Mouse (Mus musculus): ENCODE data around the gene Ifne. TPM values are rescaled to one million over a fixed set of nuclear protein-coding genes. Genes with fewer than 3 reads are reported as not detected.

Ifne gene
- total and polyA plus RNA-seq, 3 experiments = not detected

DNA sequence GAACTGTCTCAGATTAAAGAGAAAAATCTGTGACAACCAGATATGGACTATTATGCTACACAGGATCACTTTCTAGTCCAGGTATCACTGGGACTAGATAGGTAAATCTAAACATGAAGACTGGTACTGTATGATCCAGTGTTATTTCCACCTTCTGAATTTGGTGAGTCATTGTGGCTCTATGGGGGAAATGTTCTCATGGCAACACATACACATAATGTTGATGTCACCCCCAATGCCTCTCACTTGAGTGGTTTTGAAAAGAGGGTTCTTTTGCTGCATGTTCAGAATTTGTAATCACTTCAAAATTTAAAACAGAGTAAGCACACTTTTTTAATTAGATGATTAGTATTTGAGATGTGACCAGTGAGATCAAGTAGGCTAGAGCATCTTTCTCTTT lies 8.2 kb upstream of the Ifne start:
- Histone ChIP-seq H3K4me2 (ENCODE audit: insufficient read depth, low read depth, poor library complexity, severe bottlenecking) (no peak overlapping the region), H3K4me1 (ENCODE audit: control insufficient read depth in 1 of 2, insufficient read depth in 2 of 2) (peaks cover 2% of the 10 kb centered on the region in 2 experiments; a peak in 1 of 4 replicates), H3K36me3 (replicated peaks in 1 of 2; ENCODE audit: control insufficient read depth in 1 of 2, insufficient read depth in 1 of 2, low read length in 1 of 2) (no peaks in the 10 kb centered on the region), H3K9me3 (replicated peaks; ENCODE audit: low read length) (no peaks in the 10 kb centered on the region), H3K4me3 (replicated peaks in 1 of 3; ENCODE audit: low read depth in 2 of 3, low read length in 2 of 3, poor library complexity in 1 of 3) (no peak overlapping the region), H3K9ac (ENCODE audit: insufficient read depth, low read depth) (no peak overlapping the region), H3K27ac (ENCODE audit: insufficient read depth, low read depth) (no peak overlapping the region), H3K79me2 (replicated peaks; ENCODE audit: control insufficient read depth, extremely low read depth, insufficient read depth, poor library complexity, severe bottlenecking) (no peaks in the 10 kb centered on the region), H3K27me3 (replicated peaks) (no peaks in the 10 kb centered on the region)
- in situ Hi-C loops (cut with MboI; ENCODE audit: low pct_ligation_motif_present, low pct_unique_long_range_greater_than_20kb, low sequenced_read_pairs) (loop anchor here (25.0 kb wide), 1 partner anchor 799 kb away; the partner anchor contains the start of gene Dmrta1), dilution Hi-C loops (cut with MboI; ENCODE audit: extremely low pct_ligation_motif_present, extremely low pct_unique_long_range_greater_than_20kb, low sequenced_read_pairs) (no loop called here)
- TF ChIP-seq UBTF (IDR thresholded peaks at IDR 0.05; ENCODE audit: low read depth, low read length) (no peak), RAD21 (IDR thresholded peaks at IDR 0.05; ENCODE audit: low read depth, low read length) (no peak), MAX (IDR thresholded peaks at IDR 0.05; ENCODE audit: low read length) (no peak), ZNF384 (IDR thresholded peaks at IDR 0.05; ENCODE audit: low read depth, low read length) (no peak), MEF2A (IDR thresholded peaks at IDR 0.05; ENCODE audit: borderline replicate concordance, low read depth, low read length) (no peak)
- no peak for DNase-seq (ENCODE audit: extremely low read depth)

DNA sequence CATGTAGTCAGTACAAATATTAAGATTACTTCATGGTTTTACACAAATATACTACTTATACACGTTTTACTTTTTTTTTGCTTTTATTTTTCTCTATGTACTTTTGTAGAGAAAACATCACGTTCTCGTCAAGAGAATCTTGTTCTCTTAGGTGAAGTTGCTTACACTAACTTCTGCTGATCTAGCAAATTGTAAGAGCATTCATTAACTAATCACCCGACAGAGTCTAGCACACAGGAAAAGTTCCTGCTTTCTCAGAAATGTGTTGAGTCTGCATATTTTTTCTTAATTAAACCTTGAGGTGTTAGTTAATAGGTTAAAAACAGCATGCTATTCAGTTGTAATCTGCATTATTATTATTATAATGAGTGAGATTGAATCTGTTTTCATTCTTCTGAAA lies 1.2 kb downstream of the Ifne start:
- no peak overlapping the region for H3K4me2 ChIP-seq (ENCODE audit: insufficient read depth, low read depth, poor library complexity, severe bottlenecking)
- no peaks in the 10 kb centered on the region for H3K79me2 ChIP-seq (replicated peaks; ENCODE audit: control insufficient read depth, extremely low read depth, insufficient read depth, poor library complexity, severe bottlenecking)
- dilution Hi-C loops (cut with MboI; ENCODE audit: extremely low pct_ligation_motif_present, extremely low pct_unique_long_range_greater_than_20kb, low sequenced_read_pairs) = no loop called here
- peaks cover 25 to 34% of the 10 kb centered on the region in 2 experiments for H3K4me1 ChIP-seq (ENCODE audit: control insufficient read depth in 1 of 2, insufficient read depth in 2 of 2)
- in situ Hi-C loops (cut with MboI; ENCODE audit: low pct_ligation_motif_present, low pct_unique_long_range_greater_than_20kb, low sequenced_read_pairs) = loop anchor here (25.0 kb wide), 1 partner anchor 809 kb away; the partner anchor contains the start of gene Dmrta1
- peaks cover 8% of the 10 kb centered on the region for H3K9me3 ChIP-seq (replicated peaks; ENCODE audit: low read length)
- DNase-seq (ENCODE audit: extremely low read depth) = no peak
- H3K4me3 ChIP-seq (replicated peaks in 1 of 3; ENCODE audit: low read depth in 2 of 3, low read length in 2 of 3, poor library complexity in 1 of 3) = no peak overlapping the region
- H3K9ac ChIP-seq (ENCODE audit: insufficient read depth, low read depth) = no peak overlapping the region
- H3K36me3 ChIP-seq (replicated peaks in 1 of 2; ENCODE audit: control insufficient read depth in 1 of 2, insufficient read depth in 1 of 2, low read length in 1 of 2) = no peaks in the 10 kb centered on the region
- H3K27me3 ChIP-seq (replicated peaks) = peaks cover 2% of the 10 kb centered on the region
- H3K27ac ChIP-seq (ENCODE audit: insufficient read depth, low read depth) = no peak overlapping the region
- TF ChIP-seq MAFK (IDR thresholded peaks at IDR 0.05; ENCODE audit: insufficient replicate concordance, low read length) (peak; percentile 63; the same call in 1 of the 2 replicates), MYC (IDR thresholded peaks at IDR 0.05; ENCODE audit: low read depth, low read length) (no peak)

DNA sequence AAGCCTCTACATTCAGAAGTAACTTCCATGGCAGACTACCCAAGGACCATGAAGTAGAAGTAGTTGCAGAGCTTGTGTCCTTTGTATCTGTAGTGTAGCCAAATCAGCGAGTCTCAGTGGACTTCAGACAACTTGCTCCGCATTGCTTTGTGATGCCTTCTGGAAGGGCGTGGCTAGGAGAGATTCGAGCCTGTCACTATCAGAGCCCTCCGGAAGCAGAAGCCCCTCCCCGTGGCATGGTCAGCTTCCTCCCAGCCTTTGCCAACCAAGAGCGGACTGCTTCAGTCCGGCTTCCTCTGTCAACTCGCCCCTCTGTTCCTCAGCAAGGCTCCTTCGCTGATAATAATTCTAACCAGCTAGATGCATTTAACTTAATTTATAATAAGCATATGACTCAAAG lies 1.8 kb downstream of the Ifne start:
- Histone ChIP-seq H3K4me1 (ENCODE audit: control insufficient read depth in 1 of 2, insufficient read depth in 2 of 2) (peaks cover 25 to 39% of the 10 kb centered on the region in 2 experiments), H3K27ac (ENCODE audit: insufficient read depth, low read depth) (no peak overlapping the region), H3K9ac (ENCODE audit: insufficient read depth, low read depth) (no peak overlapping the region), H3K4me2 (ENCODE audit: insufficient read depth, low read depth, poor library complexity, severe bottlenecking) (no peak overlapping the region), H3K27me3 (replicated peaks) (peaks cover 2% of the 10 kb centered on the region), H3K9me3 (replicated peaks; ENCODE audit: low read length) (peaks cover 8% of the 10 kb centered on the region), H3K4me3 (replicated peaks in 1 of 3; ENCODE audit: low read depth in 2 of 3, low read length in 2 of 3, poor library complexity in 1 of 3) (no peak overlapping the region), H3K79me2 (replicated peaks; ENCODE audit: control insufficient read depth, extremely low read depth, insufficient read depth, poor library complexity, severe bottlenecking) (no peaks in the 10 kb centered on the region), H3K36me3 (replicated peaks in 1 of 2; ENCODE audit: control insufficient read depth in 1 of 2, insufficient read depth in 1 of 2, low read length in 1 of 2) (no peaks in the 10 kb centered on the region)
- in situ Hi-C loops (cut with MboI; ENCODE audit: low pct_ligation_motif_present, low pct_unique_long_range_greater_than_20kb, low sequenced_read_pairs) (loop anchor here (25.0 kb wide), 1 partner anchor 809 kb away; the partner anchor contains the start of gene Dmrta1), dilution Hi-C loops (cut with MboI; ENCODE audit: extremely low pct_ligation_motif_present, extremely low pct_unique_long_range_greater_than_20kb, low sequenced_read_pairs) (no loop called here)
- DNase-seq (ENCODE audit: extremely low read depth) = no peak
- TF ChIP-seq RCOR1 (conservative IDR thresholded peaks at IDR 0.05; ENCODE audit: low read depth, low read length) = no peak
- no peak for TF ChIP-seq SMC3 (IDR thresholded peaks at IDR 0.05; ENCODE audit: low read depth, low read length)
- TF ChIP-seq ELF1 (IDR thresholded peaks at IDR 0.05; ENCODE audit: low read depth, low read length) = no peak
- TF ChIP-seq CHD2 (IDR thresholded peaks at IDR 0.05; ENCODE audit: low read length) = no peak
- TF ChIP-seq BHLHE40 (IDR thresholded peaks at IDR 0.05; ENCODE audit: low read depth, low read length) = no peak
- no peak for TF ChIP-seq ZC3H11A (IDR thresholded peaks at IDR 0.05; ENCODE audit: low read depth, low read length)
- TF ChIP-seq MYC (IDR thresholded peaks at IDR 0.05; ENCODE audit: low read depth, low read length) = no peak
- TF ChIP-seq IRF4 (IDR thresholded peaks at IDR 0.05; ENCODE audit: low read depth, low read length) = no peak
- no peak for TF ChIP-seq ZNF384 (IDR thresholded peaks at IDR 0.05; ENCODE audit: low read depth, low read length)
- TF ChIP-seq JUN (IDR thresholded peaks at IDR 0.05; ENCODE audit: insufficient read depth, low read depth, low read length) = no peak
- no peak for TF ChIP-seq E2F4 (IDR thresholded peaks at IDR 0.05; ENCODE audit: insufficient replicate concordance, low read depth, low read length)
